Mouse (Mus musculus) gonadal fat pad, adult 2 months (tissue): ENCODE measurements around the gene Mta1. TPM values are rescaled to one million over a fixed set of nuclear protein-coding genes. Genes with fewer than 3 reads are reported as not detected.
A peak's percentile ranks its signal among the peaks of the same experiment; 100 is the strongest.

ENCODE experiments used
- DNase-seq: peaks from one replicate; pipeline ENCODE4 v3.0.0-alpha.2; 2012; ENCODE audit warnings: low read depth
- polyA plus RNA-seq: library from polyadenylated mRNA; depleted of rRNA; stranded (reverse); fragments of >200 nt; gene quantifications from 2 replicates; pipeline ENCODE4 v1.2.3, GENCODE M21; 2012; rRNA removed

The Mta1 gene
- 52.1 and 58.6 TPM in 2 replicates for polyA plus RNA-seq

DNA sequence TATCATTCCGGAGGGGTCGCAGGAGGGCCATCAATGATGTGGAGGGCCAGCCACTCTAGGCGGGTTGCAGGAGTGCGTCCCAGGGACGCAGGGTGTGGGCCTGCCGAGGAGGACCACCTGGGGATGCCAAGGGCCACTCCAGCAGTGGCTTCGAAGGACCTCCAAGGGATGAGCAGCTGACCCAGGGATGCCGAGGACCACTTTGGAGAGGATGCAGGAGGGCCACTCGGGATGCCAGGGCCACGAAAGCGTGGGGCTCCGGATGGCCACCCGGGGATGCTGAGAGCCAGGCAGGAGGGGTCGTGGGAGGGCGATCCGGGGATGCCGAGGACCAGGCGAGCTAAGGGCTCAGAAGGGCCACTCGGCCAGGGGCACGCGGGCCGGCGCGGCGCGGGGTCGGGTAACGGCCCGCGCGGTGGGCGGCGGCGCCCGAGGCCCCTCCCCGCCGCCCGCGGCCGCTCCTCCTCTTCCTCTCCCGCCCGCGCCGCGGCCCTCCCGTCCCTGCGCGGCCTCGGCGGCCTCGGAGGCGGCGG is at the start of gene Mta1:
TSS of gene Mta1 (plus strand) at position 530 of the 533 bp plus-strand sequence.
- no peak for DNase-seq

DNA sequence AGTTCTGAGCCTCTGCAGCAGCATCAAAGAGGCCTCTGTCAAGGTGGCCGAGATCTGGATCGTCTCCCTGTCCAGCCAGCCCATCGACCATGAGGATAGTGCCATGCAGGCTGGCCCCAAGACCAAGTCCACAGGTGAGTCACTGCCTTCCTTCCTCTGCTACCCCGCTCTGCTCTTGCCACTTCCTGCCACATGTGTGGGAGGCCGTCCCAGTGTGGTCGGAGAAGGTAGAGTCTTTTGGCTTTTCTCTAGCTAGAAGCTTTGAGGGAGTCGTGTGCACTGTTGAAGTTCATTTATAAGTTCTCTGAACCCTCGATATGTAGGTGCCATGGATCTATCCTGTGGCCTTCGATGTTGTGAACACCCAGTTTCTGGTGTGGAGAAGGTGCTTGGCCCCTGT is 48.2 kb upstream of the Mta1 start:
- DNase-seq: no peak

DNA sequence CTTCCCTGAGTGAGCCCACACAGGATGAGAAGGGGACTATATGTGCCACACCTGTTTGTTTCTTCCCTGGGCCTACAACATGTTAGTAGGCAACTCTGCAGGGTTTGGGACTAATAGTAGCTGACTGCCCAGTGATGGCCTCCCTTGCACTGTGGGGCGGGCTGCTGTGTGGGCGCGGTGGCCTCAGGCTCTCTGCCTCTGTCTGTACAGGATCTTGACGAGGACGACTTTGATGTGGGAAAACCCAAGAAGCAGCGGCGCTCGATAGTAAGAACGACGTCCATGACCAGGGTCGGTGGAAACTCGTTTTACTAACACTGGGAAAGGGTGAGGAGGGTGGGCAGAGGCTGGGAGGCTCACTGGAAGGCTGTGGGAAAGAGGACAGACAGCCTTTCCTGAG is 47.4 kb upstream of the Mta1 start:
- DNase-seq: no peak

DNA sequence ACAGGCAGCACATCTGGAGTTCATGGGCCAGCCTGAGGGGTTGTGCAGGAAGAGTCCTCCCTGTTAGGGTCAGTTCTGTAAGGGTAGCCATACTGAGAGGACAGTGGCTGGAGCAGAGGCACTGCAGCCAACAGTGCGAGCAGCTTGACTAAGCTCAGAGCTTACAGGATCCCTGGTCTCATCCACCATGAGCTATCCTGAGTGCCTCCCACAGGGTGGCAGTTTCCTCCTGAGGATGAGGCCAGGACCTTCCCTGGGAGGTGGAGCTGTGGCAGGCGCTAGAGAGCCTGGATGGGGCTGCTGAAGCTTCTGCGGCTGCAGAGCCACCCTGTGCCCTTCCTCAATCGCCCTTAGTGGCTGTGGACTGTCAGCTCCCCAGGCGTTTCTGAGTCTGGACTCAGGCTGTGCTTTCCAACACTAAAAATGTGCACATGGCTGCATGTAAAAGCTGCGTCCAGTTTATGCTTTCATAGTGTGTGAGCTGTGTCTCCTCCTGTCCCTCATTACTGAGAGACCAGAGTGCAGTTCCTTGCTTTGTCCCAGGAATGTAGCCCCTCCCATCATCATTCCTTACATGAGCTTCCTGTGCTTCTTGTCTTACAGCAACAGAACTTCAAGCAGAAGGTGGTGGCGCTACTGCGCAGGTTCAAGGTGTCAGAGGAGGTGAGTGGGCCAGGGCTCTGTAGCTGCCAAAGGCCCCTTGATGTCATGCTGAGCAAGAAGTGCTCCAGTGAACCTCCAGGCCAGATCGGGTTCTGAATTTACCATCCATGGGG is 46.3 kb upstream of the Mta1 start:
- DNase-seq: no peak

DNA sequence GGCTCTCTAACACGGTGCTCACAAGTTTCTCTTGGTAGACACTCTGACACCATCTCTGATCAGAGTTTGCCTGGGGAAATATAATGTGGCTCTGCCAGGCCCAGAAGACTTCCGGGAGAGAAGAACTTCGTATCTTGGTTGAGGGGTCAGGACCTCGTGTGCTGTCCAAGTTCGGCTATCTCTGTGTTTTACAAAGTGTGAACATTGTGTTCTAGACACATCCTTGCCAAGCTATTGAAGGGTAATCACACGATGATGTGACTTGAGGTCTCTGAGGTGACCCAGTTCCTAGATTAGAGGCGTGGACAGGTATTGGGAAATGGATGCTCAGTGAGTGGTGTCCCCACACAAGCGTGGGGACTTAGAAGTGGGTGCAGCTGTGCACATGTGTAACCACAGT is 42.0 kb upstream of the Mta1 start:
- no peak for DNase-seq

DNA sequence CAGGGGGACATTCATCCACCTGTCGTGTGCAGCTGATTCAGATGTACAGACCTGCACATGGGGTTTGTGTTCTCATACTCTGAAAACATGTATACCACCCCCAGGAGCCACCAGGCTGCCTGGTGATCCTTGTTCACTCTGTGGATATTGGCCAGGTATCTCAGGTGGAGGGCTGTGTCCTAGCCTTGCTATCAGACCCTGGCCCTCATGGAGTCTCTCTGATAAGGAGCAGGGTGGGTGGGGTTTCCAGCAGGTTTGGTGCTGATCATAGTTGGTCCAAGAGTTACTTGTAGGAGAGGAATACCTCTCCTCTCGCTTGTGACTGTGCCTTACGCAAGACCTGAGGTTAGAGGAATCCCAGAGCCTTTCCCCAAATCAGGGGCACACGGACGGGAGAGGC is 37.9 kb upstream of the Mta1 start:
- no peak for DNase-seq

DNA sequence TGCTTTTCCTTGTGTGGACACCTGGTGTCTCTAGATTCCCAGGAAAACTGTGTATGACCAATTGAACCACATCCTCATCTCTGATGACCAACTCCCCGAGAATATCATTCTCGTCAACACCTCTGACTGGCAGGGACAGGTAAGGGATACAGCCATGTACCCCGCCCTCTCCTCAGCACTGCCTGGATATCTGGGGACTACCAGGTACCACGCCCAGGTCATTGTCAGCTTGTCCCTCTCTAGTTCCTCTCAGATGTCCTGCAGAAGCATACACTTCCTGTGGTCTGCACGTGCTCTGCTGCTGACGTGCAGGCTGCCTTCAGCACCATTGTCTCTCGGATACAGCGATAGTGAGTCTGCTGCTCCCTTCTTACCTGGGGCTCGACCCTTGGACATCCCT is 36.5 kb upstream of the Mta1 start:
- DNase-seq: no peak

DNA sequence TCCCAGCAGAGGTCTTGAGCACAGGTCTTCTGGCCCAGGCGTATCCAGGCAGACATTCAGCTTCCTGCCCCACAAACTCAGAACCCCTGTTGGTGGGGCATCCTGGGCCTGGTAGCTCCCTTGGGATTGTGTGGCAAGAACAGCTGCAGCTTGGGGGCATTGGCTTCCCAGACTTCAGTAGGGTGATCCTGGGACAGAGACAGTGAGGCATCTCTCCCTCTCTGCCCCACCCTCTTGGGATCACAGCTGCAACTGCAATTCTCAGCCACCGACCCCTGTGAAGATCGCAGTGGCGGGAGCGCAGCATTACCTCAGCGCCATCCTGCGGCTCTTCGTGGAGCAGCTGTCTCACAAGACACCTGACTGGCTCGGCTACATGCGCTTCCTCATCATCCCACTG is 35.9 kb upstream of the Mta1 start:
- DNase-seq: no peak

DNA sequence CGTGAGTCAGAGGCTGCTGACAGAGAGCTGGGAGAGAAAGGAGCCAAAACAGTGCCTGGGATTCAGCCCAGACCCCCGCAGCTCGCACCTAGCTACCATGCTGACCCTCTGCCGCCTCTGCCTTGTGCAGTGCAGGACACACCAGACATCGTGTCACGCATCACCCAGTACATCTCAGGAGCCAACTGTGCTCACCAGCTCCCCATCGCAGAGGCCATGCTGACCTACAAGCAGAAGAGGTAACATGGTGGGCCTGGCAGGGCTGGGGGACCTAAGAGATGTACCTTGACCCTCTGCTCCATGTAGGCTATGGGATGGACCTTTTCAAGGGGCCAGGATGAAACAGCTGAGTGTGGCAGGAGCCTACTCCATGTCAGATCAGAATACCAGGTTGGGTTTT is 34.4 kb upstream of the Mta1 start:
- no peak for DNase-seq

DNA sequence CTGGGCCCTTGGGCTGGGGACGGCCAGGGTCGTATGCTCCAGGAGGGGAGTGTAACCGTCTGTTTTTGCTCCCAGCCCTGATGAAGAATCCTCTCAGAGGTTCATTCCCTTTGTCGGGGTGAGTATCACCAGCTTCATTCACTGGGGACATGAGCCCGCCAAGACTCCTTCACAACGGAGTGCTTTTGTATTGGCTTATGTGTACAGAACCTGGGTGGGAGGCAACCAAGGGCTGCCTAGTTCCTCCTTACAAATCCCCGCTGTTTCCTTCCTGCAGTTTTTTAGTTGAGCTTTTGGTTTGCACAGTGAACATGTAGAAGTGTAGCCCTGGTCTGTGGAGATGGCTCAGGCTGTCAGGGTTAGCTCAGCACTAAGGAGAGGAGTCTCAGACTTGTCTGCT is 30.1 kb upstream of the Mta1 start:
- no peak for DNase-seq

DNA sequence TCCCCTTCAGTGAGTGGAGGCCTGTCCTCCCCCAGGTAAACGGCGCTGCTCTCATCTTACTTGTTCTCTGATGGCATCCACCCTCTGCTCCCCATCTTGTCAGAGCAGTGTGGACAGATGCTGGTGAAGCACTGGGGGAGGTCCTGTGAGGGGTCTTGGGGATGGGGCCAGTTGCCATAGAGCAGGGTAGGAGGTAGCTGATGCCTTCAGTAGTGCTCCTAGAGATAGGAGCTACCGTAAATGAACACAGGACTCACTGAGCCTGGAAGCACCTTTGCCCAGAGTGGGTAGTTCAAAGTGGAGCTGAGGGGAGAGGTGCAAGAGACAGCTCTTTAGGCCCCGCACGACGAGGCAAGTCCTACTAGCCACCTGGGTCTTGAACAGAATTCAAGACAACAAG is 28.7 kb upstream of the Mta1 start:
- no peak for DNase-seq

DNA sequence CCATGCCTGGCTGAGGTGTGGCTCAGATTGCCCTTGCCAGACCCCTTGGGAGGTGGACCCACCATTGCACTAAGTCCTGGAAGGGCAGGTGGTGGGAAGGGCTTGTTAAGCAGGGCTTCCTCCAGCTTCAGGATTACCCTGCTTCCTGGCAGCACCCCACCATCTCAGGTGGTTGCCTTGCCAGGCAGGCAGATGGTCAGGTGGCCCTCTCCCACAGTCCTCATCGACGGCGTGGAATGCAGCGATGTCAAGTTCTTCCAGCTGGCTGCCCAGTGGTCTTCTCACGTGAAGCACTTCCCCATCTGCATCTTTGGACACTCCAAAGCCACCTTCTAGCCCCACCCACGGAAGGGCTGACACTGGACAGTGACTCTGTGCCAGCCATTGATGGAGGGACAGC is 26.8 kb upstream of the Mta1 start:
- DNase-seq: no peak

DNA sequence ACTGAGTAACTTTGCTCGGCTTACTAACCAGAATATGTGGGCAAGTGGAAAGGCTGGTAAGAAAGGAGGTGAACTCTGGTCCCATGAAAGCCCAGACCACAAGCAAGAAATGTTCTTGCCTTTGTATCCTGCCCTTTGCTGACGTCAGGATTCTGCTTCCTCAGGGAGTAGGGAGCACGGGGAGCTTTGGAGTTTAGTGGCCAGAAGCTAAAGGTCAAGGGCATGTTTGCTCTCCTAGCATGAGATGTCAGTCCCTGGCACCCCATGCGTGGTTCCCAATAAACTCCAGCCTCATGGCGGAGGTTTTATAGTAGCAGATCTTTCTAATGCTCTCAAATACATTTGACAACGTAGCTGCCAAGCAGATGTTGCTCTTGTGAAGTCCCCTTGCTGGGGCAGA is 26.3 kb upstream of the Mta1 start:
- no peak for DNase-seq

DNA sequence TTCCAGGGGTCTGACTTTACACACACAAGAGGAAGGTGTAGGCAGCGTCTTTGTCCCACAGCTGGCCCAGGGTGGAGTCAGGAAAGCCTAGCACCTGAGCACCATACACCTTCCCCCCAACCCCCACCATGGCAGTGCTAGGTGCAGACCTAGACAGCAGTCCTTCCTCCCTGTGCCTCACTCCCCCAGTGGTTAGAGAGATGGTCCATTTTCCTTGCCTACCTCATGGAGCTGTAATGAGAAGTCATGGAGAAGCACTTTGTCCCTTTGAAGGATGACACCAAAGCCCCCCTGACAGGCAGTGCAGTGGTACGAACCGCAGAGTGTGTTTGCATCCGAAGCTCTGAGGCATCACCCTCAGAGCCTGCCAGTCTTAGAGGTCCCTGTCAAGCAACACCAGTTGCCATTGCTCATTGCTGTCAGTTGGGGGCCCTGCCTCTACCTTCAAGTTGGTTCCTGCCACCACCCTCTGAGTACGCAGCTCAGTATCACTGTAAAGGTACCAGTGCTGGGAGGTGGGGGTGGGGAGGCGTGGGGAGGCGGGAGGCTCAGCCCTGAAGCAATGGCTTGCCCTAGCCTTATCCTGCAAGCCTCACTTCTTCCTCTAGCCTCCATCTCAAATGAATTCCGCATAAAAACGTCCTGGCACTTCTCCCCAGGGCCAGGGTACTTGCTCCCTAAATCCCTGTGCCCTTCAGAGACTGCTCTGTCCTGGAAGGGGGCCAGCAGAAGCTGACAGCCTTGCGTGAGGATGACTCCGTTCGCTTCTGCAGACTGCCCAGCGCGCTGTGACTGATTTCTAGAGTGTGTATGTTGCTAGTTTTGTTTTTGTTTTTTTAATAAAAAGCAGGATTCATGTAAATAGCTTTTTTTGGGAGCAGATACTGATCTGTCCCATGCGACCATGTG is 24.4 kb upstream of the Mta1 start:
- peak; percentile 8 for DNase-seq

DNA sequence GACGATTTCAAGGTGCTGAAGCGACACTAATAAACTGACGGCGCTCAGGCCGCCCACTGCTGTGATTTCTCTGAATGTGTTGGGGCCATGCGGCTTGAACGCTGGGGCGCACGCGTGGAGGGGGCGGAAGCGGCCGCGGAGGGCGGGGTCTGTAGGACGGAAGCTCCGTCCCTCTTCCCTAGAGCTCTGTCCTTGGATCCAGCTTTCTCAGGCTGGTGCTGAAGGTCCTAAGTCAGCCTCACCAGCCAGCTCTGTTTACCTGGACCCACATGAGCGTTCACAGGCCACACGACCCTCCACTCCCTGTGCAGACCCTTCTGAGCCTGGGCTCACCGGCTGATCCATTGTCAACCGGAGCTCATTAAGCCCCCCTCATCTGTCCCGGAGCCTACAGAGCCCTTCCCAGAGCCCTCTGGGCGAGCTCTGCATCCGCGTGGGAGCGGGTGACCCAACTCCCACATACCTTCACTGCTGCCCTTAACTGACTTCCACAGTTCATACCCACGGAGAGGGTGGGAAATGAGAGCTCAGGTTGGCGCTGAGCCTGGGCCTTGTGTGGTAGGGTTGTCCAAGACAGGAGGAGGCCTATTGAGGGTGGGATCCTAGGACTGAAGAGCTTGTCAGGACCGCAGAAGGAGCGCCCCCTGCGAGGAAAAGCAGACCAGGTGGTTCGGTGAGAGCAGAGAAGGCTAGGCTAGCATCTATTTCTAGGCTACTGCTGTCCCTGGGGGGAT is 23.6 kb upstream of the Mta1 start, which contains the start of gene Tex22:
TSS of gene Tex22 (plus strand) at position 174 of the 734 bp plus-strand sequence.
- peak; percentile 19 for DNase-seq

DNA sequence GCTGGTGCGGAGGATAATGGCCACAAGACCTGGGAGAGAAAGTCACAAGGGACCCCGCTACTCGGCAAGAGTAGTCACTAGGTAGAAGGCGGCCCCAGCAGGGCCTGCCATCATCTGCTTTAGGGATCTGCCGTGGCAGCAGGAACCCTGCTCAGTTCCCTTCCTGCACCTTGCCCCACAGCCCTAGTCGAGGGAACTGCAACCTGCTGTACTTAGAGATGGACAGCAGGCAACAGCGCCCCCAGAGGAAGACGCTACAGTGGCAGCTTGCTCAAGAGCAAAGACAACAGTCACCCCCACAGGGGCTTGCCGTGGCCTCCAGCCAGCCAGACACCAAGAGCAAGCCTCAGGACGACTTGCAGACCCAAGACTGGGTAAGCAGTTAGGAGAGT is 23.0 kb upstream of the Mta1 start:
- peak; percentile 33 for DNase-seq

DNA sequence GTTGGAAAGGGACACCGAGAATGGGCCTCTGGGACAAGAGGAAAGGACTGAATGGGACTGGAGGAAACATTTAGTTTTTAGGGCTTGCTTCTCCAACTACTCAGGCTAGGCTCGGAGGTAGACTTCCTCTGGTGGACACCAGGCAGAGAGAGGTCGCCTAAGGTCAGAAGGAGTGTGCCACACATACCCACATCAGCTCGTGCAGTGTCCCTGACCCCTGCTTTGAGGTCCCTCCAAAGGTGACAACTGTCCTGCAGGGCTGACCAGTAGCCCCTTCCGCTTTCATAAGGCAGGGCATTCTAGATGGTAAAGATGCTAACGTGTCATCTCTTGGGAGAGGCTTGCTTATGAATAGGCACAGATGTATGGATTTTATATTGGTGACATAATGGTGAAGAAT is 22.6 kb upstream of the Mta1 start:
- no peak for DNase-seq

DNA sequence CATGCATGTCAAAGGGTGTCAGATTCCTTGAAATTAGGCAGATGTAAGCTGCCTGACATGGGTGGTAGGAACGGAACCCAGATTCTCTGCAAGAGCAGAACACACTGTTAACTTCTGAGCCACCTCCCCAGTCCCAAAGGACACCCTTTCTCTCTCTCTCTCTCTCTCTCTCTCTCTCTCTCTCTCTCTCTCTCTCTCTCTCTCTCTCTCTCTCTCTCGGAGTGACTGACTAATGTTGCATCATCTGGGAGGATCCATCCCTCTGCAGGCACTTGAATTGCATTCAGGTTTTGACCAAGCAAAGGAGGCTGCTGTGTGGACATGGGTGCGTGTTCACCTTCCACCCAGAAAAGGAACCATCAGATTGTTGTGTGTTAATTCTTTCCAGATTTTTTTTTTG is 10.8 kb upstream of the Mta1 start:
- DNase-seq: no peak

DNA sequence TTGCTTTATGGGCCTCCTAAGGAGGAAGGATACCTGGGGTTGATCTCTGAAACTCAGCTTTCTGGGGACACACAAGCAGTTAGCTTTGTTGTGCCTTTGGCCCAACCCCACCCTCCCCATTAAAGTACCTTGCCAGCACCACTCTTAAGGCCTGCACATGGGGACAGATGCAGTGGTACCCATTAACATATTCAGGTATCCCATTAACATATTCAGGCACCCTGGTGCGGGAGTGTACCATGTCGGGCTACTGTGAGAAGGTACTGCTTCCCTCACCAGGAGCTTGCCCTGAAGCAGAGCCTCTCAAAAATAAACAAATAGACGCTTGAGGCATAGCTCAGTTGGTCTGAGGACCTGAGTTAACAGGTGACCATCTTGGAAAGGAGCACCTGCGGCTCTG is 10.1 kb upstream of the Mta1 start:
- no peak for DNase-seq

DNA sequence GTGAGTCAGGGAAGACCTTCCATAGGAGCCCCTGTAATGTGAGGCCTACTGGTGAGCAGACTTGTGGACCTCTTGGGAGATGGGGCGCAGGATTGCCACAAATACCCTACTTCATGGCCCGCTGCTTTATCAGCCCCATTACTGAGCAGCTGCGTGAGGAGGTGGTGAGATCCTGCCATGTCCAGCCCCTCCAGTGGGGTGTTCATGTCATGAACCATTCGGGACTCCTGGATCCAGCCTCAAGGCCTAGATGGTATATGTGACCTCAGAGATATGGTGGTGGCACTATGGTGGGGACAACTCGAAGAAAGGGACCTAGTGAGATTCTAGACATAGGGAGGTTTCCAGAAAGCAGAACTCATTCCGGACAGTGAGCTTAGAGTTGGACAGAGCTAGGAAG is 9.0 kb upstream of the Mta1 start:
- no peak for DNase-seq

DNA sequence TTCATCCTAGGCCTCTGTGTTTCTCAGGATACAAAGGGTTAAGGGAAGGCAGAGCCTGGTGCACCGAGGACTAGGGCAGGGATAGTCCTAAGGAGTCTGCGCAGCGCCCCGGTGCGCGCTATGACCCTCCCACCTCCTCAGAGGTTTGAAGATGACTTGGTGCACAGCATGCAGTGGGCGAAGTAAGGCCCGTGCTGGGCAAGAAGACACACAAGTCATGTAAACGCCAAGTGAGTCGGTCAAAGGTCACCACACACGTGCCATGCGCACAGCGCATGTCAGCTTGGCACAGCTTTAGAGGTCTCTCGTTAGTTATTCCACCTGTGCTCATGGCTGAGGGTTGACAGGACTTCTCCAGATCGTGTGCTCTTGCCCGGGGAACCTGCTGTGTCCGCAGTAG is 8.0 kb upstream of the Mta1 start:
- DNase-seq: no peak

DNA sequence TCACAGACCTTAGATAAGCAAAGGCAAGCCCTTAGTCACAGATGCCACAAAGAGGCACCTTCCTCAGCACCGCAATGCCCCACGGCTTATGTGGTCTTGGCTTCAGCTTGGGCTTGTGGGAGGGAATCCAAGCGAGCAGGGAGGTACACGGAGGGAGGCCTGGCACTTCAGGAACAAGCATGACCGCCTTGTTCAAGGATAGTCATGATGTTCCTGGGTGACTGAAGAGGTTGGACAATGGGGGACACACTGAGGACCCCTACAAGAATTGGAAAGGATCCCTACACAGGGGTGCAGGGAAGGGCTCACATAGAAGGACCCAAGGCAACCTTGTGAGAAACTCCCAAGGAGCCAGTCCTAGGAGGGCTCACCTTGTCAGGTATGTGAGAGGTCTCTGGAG is 1.0 kb upstream of the Mta1 start:
- no peak for DNase-seq
